Mouse (Mus musculus) bone marrow macrophage, adult 2 months (primary cell): ENCODE results near the gene Theg.

Experiments
- CTCF ChIP-seq: IDR thresholded peaks from 2 replicates; pipeline ENCODE4 v1.5.1; 2012; ENCODE audit warnings: low read depth, mild to moderate bottlenecking, low read length, moderate library complexity
- POLR2A ChIP-seq: IDR thresholded peaks from 2 replicates; pipeline ENCODE4 v1.6.1; 2012; ENCODE audit warnings: mild to moderate bottlenecking, low read depth, low read length, borderline replicate concordance

GRCm38 (mm10) chr10:79615860-79616259 lies 28.7 kb upstream of the Theg start:
- no peak for TF ChIP-seq CTCF
- TF ChIP-seq POLR2A: no peak
